Mouse (Mus musculus) limb, embryonic 12.5 days (tissue): Measurements from ENCODE around the gene Itga1. TPM values are rescaled to one million over a fixed set of nuclear protein-coding genes. Genes with fewer than 3 reads are reported as not detected.

Experiments
- ATAC-seq: fragments of 200-750 bp; cut with Nextera tagmentation; 2 replicates; pipeline ENCODE4 v1.8.0; 2017; ENCODE audit warnings: low read depth, moderate TSS enrichment; ENCODE audit not compliant: insufficient number of reproducible peaks, insufficient read depth, low FRiP score, low TSS enrichment
- H3K27ac ChIP-seq: fragments of 300-500 bp; sonication (generic); 2 replicates; pipeline ENCODE4 v1.5.1; 2016; ENCODE audit warnings: mild to moderate bottlenecking, moderate library complexity
- H3K27me3 ChIP-seq: fragments of 300-500 bp; sonication (generic); 2 replicates; pipeline ENCODE4 v1.6.1; 2016; ENCODE audit warnings: mild to moderate bottlenecking, moderate library complexity
- H3K36me3 ChIP-seq: fragments of 300-500 bp; sonication (generic); 2 replicates; pipeline ENCODE4 v1.6.1; 2016; ENCODE audit warnings: mild to moderate bottlenecking, moderate library complexity
- H3K4me1 ChIP-seq: fragments of 300-500 bp; sonication (generic); replicated peaks from 2 replicates; pipeline ENCODE4 v1.6.1; 2016
- H3K4me2 ChIP-seq: fragments of 300-500 bp; sonication (generic); 2 replicates; pipeline ENCODE4 v1.6.1; 2016; ENCODE audit warnings: mild to moderate bottlenecking, moderate library complexity
- H3K4me3 ChIP-seq: fragments of 300-500 bp; sonication (generic); replicated peaks from 2 replicates; pipeline ENCODE4 v1.5.1; 2016; ENCODE audit warnings: mild to moderate bottlenecking
- H3K9ac ChIP-seq: fragments of 300-500 bp; sonication (generic); replicated peaks from 2 replicates; pipeline ENCODE4 v1.6.1; 2016; ENCODE audit warnings: mild to moderate bottlenecking, moderate library complexity
- H3K9me3 ChIP-seq: fragments of 300-500 bp; sonication (generic); 2 replicates; pipeline ENCODE4 v1.6.1; 2016; ENCODE audit warnings: mild to moderate bottlenecking, moderate library complexity
- WGBS: fragments of 180-500 bp; shearing (Covaris S2); methylation state at CpG from one replicate; pipeline ENCODE4 v1.1.7; 2016; 5-methylcytosine and 5-hydroxymethylcytosine counted together
- polyA plus RNA-seq: library from polyadenylated mRNA; unstranded; fragments of >200 nt; fragmentation: Nextera tagmentation; extraction: Ambion mirVana; gene quantifications from 2 replicates; pipeline ENCODE4 v1.2.1, GENCODE M21; 2016

The Itga1 gene
- polyA plus RNA-seq, 1 experiment from 2014 or later = 3.5 TPM

- H3K4me3 ChIP-seq = no peak overlapping the region
- H3K27me3 ChIP-seq = no peaks in the 10 kb centered on the region
- no peak overlapping the region for H3K9ac ChIP-seq
- 84% methylated on average over 13 of the region's 13 CpGs for WGBS
- no peak for ATAC-seq
- no peak overlapping the region for H3K27ac ChIP-seq
- no peaks in the 10 kb centered on the region for H3K9me3 ChIP-seq
- no peaks in the 10 kb centered on the region for H3K36me3 ChIP-seq
- peaks cover 3% of the 10 kb centered on the region; the same call in 1 of the 2 replicates for H3K4me1 ChIP-seq
- no peak overlapping the region for H3K4me2 ChIP-seq
Measured at GRCm38 (mm10) chr13:115050660-115051559, 50.9 kb downstream of the Itga1 start.

DNA sequence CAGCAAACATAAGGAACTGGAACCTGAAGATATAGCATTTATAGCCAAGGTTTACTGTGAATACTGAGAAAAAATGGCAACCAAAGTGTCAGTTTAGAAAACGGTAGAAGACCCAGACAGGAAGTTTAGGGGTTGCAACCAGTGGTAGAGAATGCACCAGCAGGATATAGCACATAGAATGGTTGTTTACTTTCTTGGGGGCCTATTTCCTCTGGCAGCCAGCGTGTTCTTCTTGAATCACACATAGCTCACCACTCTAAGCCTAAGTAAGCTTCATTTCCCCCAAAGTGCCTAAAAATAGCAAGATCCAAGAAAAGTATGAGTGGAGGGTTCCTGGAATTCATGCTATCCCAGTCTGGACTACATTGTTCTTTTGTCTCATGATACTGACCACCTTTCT lies 59.1 kb downstream of the Itga1 start:
- no peak overlapping the region for H3K9ac ChIP-seq
- H3K4me3 ChIP-seq = no peak overlapping the region
- H3K4me2 ChIP-seq = no peak overlapping the region
- no peak overlapping the region for H3K27ac ChIP-seq
- no peak for ATAC-seq
- H3K36me3 ChIP-seq = no peaks in the 10 kb centered on the region
- no peaks in the 10 kb centered on the region for H3K4me1 ChIP-seq
- WGBS = 79% methylated on average over 2 of the region's 2 CpGs
- H3K27me3 ChIP-seq = no peaks in the 10 kb centered on the region
- no peaks in the 10 kb centered on the region for H3K9me3 ChIP-seq

GRCm38 (mm10) chr13:115037304-115037703 lies 64.5 kb downstream of the Itga1 start:
- 92% methylated on average over 4 of the region's 4 CpGs for WGBS

DNA sequence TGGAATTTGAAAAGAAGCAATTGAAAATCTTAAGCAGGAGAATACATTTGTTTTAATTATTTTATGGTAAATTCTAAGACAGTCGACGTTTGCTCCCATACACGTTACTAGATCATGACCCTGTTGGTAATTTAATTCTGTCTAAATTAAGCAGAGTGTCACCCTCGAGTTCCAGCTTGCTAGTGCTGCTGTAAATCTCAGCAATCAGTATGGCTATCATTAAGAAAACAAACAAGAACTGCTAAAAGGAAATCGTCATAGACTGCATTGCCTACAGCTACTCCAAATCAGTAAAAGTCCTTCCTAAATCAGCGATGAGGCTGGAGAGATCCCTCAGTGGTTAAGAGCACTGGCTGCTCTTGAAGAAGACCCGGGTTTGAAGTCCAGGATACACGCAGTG lies 66.4 kb downstream of the Itga1 start:
- no peaks in the 10 kb centered on the region for H3K27me3 ChIP-seq
- no peaks in the 10 kb centered on the region for H3K36me3 ChIP-seq
- WGBS = 58% methylated on average over 8 of the region's 8 CpGs
- H3K4me1 ChIP-seq = no peaks in the 10 kb centered on the region
- H3K4me2 ChIP-seq = no peak overlapping the region
- H3K27ac ChIP-seq = no peak overlapping the region
- no peak overlapping the region for H3K4me3 ChIP-seq
- no peak overlapping the region for H3K9ac ChIP-seq
- no peak for ATAC-seq
- no peaks in the 10 kb centered on the region for H3K9me3 ChIP-seq

More at GRCm38 (mm10) chr13:115037304-115037703, 64.5 kb downstream of the Itga1 start:
- Histone ChIP-seq H3K4me2 (no peak overlapping the region), H3K4me3 (no peak overlapping the region), H3K9me3 (no peaks in the 10 kb centered on the region), H3K27ac (no peak overlapping the region), H3K27me3 (no peaks in the 10 kb centered on the region), H3K36me3 (no peaks in the 10 kb centered on the region), H3K9ac (no peak overlapping the region), H3K4me1 (no peaks in the 10 kb centered on the region)
- no peak for ATAC-seq

DNA sequence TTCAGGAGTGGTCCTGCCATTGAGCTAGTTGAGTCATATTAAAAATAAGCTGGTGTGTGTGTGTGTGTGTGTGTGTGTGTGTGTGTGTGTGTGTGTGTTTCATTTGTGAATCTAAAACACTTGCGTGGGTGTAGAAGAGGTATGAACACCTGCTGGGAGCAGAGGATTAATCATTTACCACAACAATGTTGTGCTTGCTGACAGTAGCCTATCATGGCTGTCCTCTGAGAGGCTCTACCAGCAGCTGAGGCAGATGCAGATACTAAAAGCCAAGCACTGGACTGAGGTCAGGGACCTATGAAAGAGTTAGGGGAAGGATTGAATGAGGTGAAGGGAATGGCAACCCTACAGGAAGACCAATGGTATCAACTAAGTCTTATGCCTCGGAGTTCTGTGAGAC lies 68.6 kb downstream of the Itga1 start:
- 91% methylated on average over 2 of the region's 2 CpGs for WGBS
- ATAC-seq = no peak
- Histone ChIP-seq H3K27ac (no peak overlapping the region), H3K27me3 (no peaks in the 10 kb centered on the region), H3K9me3 (no peaks in the 10 kb centered on the region), H3K36me3 (no peaks in the 10 kb centered on the region), H3K4me1 (no peaks in the 10 kb centered on the region), H3K4me3 (no peak overlapping the region), H3K4me2 (no peak overlapping the region), H3K9ac (no peak overlapping the region)

- Histone ChIP-seq H3K27ac (no peak overlapping the region), H3K4me2 (no peak overlapping the region), H3K9ac (no peak overlapping the region), H3K9me3 (no peaks in the 10 kb centered on the region), H3K36me3 (no peaks in the 10 kb centered on the region), H3K4me3 (no peak overlapping the region), H3K4me1 (no peaks in the 10 kb centered on the region), H3K27me3 (no peaks in the 10 kb centered on the region)
- no peak for ATAC-seq
- WGBS = 87% methylated on average over 17 of the region's 17 CpGs
Measured at GRCm38 (mm10) chr13:115031177-115032000, 70.4 kb downstream of the Itga1 start.

GRCm38 (mm10) chr13:115025394-115025793 lies 76.4 kb downstream of the Itga1 start:
- Histone ChIP-seq H3K4me2 (no peak overlapping the region), H3K4me3 (no peak overlapping the region), H3K9ac (no peak overlapping the region), H3K27me3 (no peaks in the 10 kb centered on the region), H3K36me3 (no peaks in the 10 kb centered on the region), H3K27ac (no peak overlapping the region), H3K4me1 (no peaks in the 10 kb centered on the region), H3K9me3 (no peaks in the 10 kb centered on the region)
- 57% methylated on average over 3 of the region's 3 CpGs for WGBS
- ATAC-seq = no peak

GRCm38 (mm10) chr13:115022117-115022787 lies 79.5 kb downstream of the Itga1 start:
- Histone ChIP-seq H3K27ac (no peak overlapping the region), H3K4me3 (no peak overlapping the region), H3K4me1 (no peaks in the 10 kb centered on the region), H3K9ac (no peak overlapping the region), H3K9me3 (no peaks in the 10 kb centered on the region), H3K27me3 (no peaks in the 10 kb centered on the region), H3K4me2 (no peak overlapping the region), H3K36me3 (no peaks in the 10 kb centered on the region)
- no peak for ATAC-seq
- 91% methylated on average over 6 of the region's 6 CpGs for WGBS

GRCm38 (mm10) chr13:115021411-115021810 lies 80.4 kb downstream of the Itga1 start:
- Histone ChIP-seq H3K9ac (no peak overlapping the region), H3K4me3 (no peak overlapping the region), H3K9me3 (no peaks in the 10 kb centered on the region), H3K36me3 (no peaks in the 10 kb centered on the region), H3K27ac (no peak overlapping the region), H3K27me3 (no peaks in the 10 kb centered on the region), H3K4me2 (no peak overlapping the region), H3K4me1 (no peaks in the 10 kb centered on the region)
- WGBS = 84% methylated on average over 10 of the region's 10 CpGs
- ATAC-seq = no peak

GRCm38 (mm10) chr13:115020727-115021126 lies 81.0 kb downstream of the Itga1 start:
- Histone ChIP-seq H3K4me1 (no peaks in the 10 kb centered on the region), H3K9me3 (no peaks in the 10 kb centered on the region), H3K4me3 (no peak overlapping the region), H3K36me3 (no peaks in the 10 kb centered on the region), H3K27ac (no peak overlapping the region), H3K9ac (no peak overlapping the region), H3K4me2 (no peak overlapping the region), H3K27me3 (no peaks in the 10 kb centered on the region)
- WGBS = 85% methylated on average over 4 of the region's 4 CpGs
- no peak for ATAC-seq

- no peaks in the 10 kb centered on the region for H3K4me1 ChIP-seq
- no peak for ATAC-seq
- H3K27ac ChIP-seq = no peak overlapping the region
- H3K9me3 ChIP-seq = no peaks in the 10 kb centered on the region
- no peaks in the 10 kb centered on the region for H3K36me3 ChIP-seq
- 91% methylated on average over 9 of the region's 9 CpGs for WGBS
- H3K4me2 ChIP-seq = no peak overlapping the region
- H3K9ac ChIP-seq = no peak overlapping the region
- no peak overlapping the region for H3K4me3 ChIP-seq
- no peaks in the 10 kb centered on the region for H3K27me3 ChIP-seq
Measured at GRCm38 (mm10) chr13:115017545-115017944, 84.2 kb downstream of the Itga1 start.
